Mouse (Mus musculus) heart, postnatal 25 days (tissue): ENCODE results near the gene Med13l. TPM values are rescaled to one million over a fixed set of nuclear protein-coding genes. Genes with fewer than 3 reads are reported as not detected.

Experiments used
- DNase-seq: peaks from one replicate; pipeline ENCODE4 v3.0.0; 2022; ENCODE audit warnings: low spot score
- intact Hi-C: fragments of 180-260 bp; cut with DNase I; formaldehyde crosslinking; loops from one replicate; pipeline ENCODE4 v1.15.1; 2025
- total RNA-seq, 2 experiments: library from RNA; stranded (reverse); gene quantifications; 2 replicates each; pipeline ENCODE4 v1.2.3; 2021

The Med13l gene
- total RNA-seq, 2 experiments from 2014 or later: 29.9 to 30.8 TPM

DNA sequence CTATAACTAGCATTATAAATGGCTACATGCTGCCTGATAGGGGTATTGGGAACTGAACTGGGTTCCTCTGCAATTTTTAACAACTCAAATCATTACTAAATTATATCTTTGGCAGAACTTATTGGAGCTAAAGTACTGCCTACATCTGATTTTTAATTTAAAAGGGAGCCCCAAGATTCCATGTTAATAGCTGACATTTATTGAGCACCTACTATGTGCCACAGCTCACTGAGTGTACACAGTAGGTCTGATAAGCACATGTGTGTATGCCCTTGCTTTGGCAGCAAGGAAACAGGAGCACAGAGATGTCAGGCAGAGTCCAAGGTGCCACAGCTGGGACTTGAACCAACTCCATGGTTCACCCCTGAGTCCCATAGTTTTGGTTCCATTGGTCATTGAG is 7.2 kb upstream of the Med13l start:
- intact Hi-C loops: no loop called here
- DNase-seq: no peak

DNA sequence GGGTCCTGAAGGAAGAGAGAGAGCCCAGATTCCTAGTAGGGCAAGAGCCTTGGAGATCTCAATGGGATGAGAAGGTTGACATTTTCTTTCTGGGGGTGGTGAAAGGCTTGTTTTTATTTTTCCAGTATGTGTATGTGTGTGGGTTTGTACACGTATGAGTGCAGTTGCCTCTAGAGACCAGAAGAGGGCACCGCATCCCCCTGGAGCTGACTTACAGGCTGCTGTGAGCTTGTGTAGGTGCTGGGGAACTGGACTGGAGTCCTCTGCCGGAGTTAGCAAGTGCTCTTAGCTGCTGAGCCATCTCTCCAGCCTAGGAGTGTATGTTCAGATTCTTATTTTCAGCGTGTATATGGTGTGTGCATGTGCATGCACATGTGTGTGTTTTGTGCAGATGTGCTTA is 5.2 kb upstream of the Med13l start:
- intact Hi-C loops: loop anchor here (5.0 kb wide), 1 partner anchor 73 kb away; no protein-coding TSS in a partner anchor
- no peak for DNase-seq

DNA sequence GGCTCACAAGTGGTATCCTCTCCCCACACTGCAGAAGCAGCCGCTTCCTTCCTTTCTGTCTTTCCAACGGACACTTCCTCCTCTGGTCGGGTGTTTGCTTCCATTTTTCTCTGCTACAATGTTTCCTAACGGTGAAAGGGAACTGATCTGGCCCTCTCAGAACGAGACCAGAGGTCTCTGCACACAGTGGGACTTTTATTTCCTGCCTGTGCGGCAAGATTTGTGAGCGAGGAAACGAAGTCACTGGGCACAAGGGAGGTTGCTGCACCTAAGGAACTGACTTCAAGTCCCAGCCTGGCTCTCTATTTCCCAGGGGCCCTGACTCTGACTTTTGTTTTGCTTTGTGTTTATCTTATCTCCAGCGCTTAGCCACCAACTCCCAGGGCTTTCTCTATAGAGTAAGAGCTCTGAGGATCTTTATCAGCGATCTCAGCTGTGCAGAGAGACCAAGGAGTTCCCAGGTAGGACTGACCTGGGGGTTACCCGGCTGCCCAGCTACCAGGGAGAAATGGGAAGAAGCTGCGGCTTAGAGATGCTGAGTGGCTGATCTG is 4.0 kb upstream of the Med13l start:
- DNase-seq: no peak
- intact Hi-C loops: loop anchor here (2.0 to 5.0 kb wide), 2 partner anchors 74 to 224 kb away; no protein-coding TSS in a partner anchor

DNA sequence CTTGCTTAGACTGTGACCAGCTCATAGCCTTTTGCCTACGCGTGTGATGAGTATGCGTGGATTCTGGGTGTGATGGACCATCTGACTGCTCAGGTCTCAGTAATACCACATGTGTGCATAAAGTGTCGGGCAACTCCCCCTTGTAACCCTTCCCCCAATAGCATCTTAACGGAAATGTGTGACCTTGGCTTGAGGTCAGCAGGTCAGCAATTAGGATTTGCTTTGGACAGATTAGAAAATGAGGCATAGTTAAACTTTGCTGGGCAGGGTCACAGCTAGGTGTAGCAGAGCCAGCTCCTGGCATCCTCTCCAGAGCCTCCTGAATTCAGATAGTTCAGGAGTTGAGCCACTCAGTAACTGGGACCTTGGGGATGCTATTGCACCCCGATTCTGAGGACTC is 1.6 kb upstream of the Med13l start:
- intact Hi-C loops: loop anchor here (2.0 to 5.0 kb wide), 2 partner anchors 44 to 77 kb away; no protein-coding TSS in a partner anchor
- no peak for DNase-seq

DNA sequence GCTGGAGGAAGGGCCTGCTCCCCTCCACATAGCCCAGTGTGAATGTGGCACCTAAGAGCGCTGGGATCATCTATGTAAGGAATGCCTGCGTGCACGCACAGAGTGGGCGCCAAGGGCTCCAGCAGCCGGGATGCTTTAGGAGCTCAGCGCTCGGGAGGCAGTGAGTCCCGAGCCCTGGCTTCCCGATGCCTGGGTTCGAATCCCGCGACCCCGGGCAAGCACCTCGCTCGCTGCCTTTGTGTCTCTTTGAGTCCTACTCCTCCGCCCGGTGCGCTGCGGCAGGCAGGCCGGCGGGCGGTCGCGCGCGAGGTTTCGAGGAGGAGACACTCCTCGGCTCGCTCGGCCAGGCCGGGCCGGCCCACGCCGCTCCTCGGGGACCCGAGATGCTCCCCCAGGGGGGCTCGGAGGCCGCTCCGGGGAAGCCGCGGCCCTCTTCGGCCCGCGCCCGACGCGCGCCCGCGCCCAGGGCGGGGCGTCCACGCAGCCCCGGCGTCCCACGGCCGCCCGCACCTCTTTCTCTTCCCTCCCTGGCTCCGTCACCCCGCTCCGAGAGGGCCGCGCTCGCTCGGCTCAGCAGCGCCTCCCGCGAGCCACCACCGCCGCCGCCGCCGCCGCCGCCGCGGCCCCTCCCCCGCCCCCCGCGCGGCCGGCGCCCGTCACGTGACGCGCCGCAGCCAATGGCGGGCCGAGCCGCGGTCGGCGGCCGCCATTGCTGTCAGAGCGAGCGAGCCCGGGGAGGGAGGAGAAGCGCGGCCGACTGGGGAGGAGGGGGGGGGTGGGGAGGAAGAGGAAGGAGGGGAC is 695 bp upstream of the Med13l start:
- intact Hi-C loops: loop anchor here (2.0 to 5.0 kb wide), 4 partner anchors 35 to 291 kb away; no protein-coding TSS in a partner anchor

DNA sequence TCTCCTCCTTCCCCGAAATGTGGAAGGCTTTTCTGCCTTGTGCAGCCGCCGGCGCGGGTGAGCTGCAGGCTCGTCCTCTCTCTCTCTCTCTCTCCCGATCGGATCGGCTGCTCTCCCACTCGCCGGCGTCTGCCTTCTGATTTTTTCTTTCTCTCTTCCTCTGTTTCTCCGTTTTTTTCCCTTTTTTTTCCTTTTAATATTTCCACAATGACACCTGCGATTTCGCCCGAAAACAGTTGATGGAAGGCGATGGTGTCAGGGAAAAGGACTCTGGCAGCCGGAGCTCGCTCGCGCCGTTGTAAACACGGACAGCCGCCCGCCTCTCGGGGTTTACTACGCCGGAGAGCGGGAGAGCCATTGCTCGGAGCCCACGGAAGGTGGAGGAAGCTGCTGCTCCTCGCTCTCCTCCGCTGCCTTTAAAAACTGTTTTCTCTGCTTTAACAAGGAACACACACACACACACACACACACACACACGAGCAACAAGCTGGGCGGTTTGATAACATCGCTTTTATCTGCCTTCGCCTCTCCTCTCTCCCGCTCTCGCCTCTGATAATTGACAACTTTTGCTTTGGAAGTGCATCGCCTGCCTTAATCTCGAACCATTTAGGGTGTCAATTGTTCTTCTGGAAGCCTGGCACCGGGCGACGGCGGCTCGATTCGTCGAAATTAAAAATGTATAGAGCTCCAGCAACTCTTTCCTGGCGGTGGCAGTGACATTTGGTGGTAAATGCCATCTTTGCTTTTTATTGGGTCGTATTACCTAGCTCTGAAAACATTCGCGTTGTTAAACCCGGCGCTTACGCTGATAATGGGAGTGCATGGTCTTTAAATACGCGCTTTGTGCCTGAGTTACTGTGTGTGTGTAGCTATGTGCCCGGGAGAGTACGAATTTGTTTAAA is 858 bp downstream of the Med13l start:
- DNase-seq: no peak
- intact Hi-C loops: loop anchor here (2.0 kb wide), 2 partner anchors 33 to 293 kb away; no protein-coding TSS in a partner anchor

More for the DNA sequence above, 695 bp upstream of the Med13l start:
- DNase-seq: peak; percentile 74

DNA sequence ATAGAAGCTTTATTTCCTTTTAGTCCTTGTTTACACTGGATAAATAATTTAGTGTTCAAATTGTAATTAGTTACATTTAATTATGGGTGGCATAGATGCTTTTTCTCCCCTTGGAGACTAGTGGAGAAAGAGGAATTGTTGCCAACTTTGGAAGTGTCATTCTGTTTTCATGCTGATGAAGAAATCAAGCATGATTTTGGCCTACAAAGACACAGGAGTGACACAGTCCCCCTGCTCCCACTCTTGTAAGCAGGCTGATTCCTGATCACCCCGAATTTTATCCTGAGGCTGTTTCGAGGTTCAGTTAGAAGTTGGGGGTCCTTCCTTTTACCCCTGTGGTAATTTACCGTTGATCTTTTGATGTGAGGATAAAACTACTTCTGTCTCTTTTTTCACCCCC is 1.7 kb downstream of the Med13l start:
- intact Hi-C loops: no loop called here
- no peak for DNase-seq

DNA sequence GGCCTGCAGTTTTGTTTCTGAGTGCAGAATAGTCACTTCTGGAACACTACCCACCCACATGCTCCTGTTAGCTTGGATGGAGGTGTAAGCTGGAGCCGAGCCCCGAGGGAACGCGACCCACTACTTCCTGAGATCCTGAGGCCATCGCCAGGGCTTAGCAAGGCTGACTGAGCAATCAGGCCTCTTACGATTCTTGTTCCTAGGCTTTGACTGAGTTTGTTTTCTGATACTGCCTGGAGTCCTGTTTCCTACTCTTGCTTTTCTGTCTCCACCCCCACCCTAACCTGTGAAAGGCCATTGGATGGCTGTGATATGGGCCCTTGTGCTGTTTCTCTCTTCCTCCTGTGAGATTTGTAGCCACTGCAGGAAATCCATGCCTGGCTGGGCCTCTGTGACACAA is 3.1 kb downstream of the Med13l start:
- intact Hi-C loops: no loop called here
- DNase-seq: no peak

DNA sequence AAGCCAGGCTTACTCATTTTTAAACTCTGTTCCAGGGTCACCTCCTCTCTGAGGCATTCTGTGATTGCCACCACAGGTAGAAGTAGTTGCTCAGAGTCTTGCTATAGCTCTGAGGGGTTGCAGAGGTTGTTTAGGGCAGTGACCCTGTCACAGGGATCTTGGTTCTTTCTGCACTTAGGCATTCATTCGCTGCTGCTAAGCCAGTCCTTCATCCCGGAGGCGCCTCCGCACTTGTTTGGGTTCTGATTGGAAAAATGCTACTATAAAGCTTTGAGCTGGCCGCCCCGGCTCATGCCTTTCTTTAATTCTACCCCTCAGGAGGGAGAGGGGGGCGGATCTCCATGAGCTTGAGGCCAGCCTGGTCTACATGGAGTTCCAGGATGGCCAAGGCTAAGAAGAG is 6.9 kb downstream of the Med13l start:
- intact Hi-C loops: no loop called here
- DNase-seq: no peak

DNA sequence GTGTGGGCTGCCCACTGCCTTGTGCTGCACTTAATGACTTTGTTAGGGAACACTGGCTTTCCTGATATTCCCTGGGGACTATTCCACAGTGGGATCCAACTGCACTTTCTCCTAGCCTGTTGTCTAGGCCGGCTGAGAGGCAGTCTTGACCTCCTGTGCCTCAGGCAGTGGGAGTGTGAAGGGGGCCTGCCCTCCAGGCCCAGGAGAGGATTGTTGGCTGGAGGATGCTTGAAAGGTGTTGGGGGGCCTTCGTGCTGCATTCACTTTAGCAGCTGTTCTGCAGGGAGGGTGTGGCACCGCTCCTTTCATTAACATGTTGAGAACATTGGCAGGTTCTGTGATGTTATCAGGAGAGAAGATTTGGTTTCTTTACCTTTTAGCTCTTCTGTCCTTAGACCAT is 8.5 kb downstream of the Med13l start:
- intact Hi-C loops: no loop called here
- DNase-seq: no peak

DNA sequence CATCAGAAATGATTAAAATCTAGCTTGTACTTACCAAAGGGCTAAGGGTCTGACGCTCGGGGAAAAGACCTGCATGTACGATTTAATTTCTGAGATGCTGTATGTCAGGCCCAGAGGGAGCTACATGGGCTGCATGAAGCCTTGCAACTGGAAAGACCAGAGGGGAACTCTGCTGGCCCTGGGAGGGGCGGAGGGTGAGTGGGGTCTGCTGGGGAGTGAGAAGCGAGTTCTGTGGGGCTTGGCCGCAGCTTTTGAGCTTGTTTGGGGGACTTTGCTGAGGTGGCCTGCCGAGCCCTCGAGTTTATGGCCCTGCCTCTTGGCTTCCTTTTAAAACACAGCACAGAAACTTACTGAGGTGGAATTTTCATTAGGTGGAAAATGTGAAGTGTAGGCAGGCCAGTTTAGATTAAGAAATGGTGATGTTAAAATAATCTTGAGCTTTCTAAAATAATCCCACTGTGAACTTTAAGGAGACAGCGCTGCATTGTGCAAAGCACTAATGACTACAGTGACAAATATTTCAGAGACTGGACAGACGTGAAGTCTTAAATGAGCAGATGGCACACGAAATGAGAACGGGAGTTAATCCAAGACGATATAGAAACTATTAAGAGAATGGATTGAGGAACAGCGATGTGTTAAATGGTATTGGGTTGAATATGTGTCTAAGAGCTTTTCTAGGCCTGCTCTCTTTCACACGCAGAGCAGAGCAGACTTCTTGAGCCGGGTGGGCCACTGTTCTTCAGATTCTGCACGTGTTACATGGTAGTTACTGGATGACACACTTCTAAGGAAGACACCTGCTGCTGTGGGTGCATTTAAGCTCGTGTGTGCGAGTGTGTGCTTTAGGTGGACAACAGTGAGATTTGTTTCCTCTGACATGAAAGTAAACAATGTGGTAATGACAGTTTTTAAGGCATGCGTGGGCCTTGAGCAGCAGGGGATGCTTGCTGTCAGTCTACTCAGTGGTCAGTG is 9.4 kb downstream of the Med13l start:
- no peak for DNase-seq
- intact Hi-C loops: no loop called here

DNA sequence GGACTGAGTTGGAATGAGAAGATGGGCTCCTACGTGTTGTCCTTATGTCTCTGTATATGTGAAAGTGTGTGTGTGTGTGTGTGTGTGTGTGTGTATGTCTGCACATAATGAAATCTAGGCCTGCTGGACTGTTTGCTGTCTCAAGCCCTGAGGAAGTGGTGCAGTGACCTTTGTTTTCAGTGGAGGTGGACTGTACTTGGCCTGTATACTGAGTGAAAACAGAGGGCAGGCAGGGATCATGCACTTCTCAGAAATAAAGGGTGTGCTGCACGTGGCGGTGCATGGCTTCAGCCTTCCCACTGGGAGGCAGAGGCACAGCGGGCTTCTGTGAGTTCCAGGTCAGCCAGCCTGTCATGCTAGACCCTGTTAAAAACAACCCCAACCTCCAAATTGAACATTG is 11.0 kb downstream of the Med13l start:
- no peak for DNase-seq
- intact Hi-C loops: no loop called here

DNA sequence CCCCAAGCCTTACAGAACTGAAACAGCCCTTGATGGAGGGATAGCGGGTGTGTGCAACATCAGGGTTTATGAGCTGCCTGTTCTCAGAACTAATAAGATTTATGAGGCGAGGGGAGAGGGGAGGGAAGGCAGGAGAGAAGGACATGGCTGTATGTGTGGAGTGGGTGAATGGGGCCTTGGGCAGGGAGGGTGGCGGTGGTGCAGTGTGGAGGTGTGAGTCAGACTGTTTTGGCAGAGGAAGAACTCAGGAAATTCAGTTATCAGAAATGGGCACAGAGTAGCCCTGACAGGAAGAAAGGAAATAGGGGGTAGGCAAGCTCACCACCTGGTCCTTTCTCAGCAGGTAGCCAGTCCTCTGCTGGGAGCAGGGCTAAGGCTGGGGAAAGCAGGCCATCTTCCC is 13.8 kb downstream of the Med13l start:
- no peak for DNase-seq

DNA sequence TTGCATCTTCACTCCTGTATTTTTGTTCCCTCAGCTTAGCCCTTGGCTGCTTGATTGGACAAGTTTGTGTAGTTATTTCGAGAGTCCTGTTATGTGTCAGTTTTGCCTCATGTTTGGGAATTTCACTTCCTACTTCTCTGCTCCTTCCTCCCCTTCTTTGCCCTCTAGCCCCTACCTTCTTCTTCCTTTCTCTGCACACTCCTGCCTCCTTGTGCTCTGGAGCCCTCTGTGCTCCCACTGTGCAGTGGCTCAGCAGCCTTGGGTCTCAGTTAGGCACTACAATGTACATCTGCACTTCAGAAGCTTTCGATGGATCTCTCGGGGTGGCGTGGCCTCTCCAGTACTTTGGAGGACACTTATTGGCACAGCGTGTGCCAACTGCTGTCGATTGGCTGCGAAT is 14.5 kb downstream of the Med13l start:
- intact Hi-C loops: no loop called here
- DNase-seq: no peak

More for the DNA sequence above, 13.8 kb downstream of the Med13l start:
- intact Hi-C loops: no loop called here

DNA sequence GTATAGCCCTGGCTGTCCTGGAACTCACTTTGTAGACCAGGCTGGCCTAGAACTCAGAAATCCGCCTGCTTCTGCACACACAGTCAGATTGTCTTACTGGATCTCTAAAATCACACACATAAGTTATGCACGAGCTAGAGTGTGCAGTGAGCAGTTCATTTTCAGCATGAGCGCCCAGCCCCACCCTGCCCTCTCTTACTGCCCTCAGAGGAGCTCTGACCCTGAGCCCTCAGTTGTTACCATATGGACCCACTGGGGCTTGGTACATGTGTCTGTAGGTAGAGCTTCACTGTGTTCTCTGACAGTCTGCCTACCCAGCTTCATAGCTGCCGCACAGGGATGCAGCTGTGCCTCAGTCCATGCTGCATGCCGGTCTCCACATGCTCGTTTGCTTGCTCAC is 15.4 kb downstream of the Med13l start:
- no peak for DNase-seq
- intact Hi-C loops: no loop called here

DNA sequence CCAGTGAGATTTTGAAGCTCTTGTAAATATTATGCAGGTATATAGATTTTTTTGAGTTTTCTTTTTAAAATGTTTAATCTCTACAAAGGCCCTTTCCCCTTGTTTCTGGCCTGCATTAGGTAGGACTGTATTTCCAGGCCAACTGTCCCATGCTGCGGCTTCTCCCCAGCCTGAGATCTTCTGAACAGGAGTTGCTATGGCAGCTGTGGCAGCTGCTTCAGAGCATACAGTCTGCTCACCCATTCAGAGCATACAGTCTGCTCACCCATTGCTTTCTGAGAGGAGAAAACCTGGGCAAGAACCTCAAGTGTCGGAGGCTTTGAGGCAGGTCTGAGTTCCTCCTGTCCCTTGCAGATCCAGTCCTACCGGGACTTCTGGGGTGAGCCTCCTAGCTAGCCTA is 16.3 kb downstream of the Med13l start:
- DNase-seq: no peak
- intact Hi-C loops: no loop called here

DNA sequence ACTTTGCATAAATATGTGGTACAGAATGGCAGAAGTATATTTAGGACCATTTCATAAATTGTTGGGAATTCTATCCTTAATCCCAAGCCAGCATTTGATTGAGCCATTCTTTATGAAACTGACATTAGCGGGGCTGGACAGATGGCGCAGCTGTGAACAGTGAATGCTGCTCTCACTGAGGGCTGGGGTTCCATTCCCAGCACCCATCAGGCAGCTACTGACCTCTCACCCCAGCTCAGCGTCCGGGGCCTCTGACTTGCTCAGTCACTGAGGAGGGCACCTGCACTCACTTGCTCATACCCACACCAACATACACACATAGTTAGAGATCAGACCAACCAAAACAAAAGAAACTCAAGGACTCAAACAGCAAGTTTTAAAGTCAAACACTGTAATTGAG is 24.9 kb downstream of the Med13l start:
- DNase-seq: no peak
- intact Hi-C loops: no loop called here

DNA sequence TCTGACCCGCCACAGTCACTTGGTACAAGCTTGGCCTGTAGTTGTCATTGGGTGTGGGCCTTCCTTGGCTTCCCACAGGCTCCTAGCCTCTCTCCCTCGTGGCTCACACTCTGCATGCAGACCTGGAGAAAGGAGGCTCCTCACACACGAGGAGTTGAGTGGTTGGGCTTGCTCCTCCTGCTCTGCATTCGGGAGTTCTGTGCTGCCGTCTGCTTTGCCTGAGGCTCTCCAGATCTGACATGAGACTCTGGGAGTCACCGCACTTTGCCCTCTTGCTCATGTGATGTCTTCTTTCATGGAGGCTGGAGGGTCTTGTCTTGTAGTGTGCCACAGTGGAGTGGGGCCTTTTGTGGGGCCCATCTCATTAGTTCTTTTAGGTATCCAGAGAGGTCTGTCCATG is 26.1 kb downstream of the Med13l start:
- DNase-seq: no peak
- intact Hi-C loops: no loop called here

DNA sequence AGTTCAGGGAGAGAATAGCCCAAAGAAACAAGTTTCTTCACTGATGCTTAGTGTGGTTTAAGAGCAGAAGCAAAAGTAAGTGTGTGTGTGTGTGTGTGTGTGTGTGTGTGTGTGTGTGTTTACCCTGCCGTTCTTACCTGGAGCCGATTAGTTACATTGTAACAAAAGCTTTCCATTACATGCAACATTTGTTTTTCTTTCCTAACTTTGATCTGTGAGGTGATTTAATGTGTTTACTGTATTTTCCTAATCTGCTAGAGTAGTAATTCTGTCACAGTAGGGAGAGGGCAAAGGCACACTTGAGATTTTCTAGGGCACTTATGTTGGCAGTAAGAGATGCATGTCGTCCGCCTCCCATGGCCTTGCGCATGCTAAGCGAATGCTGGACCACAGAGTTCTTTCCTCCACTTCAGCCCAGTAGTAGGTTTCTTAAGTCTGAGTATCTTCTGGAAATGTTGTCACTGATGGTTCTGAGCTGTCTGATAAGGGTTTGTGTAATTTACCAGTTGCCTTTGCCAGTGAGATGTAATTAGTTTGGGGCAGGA is 28.0 kb downstream of the Med13l start:
- DNase-seq: no peak
- intact Hi-C loops: no loop called here
